Mouse (Mus musculus) embryo, embryonic 10 days (tissue): Measurements from ENCODE around the gene Htr6.
A peak's percentile ranks its signal among the peaks of the same experiment; 100 is the strongest.

Experiments used
- DNase-seq: peaks from one replicate; pipeline ENCODE4 v3.0.0-alpha.2; 2015; ENCODE audit warnings: low spot score

Gene Htr6

GRCm38 (mm10) chr4:139075041-139075711, at the start of gene Htr6:
TSS of gene Htr6 (minus strand) at chr4:139075570.
- no peak for DNase-seq

GRCm38 (mm10) chr4:139124940-139125339, 49.6 kb upstream of the Htr6 start:
- no peak for DNase-seq

DNA sequence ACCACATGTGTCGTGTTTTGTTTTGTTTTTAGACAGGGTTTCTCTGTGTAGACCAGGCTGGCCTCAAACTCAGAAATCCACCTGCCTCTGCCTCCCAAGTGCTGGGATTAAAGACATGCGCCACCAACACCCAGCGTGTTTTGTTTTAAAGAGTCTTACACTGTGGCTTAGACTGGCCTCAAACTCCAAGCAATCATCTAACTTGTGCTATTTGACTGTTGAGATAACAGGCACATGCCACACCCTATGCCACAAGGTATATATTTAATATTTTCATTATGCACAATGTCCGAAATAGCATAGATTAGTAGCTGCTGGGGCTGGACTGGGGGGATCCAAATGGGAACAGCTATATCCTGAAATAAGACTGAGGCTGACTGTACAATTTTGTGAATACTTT, 47.2 kb upstream of the Htr6 start:
- no peak for DNase-seq

- DNase-seq, result no peak
These were observed 45.6 kb upstream of the Htr6 start for GRCm38 (mm10) chr4:139120998-139121397.

GRCm38 (mm10) chr4:139120281-139120814, 45.0 kb upstream of the Htr6 start:
- no peak for DNase-seq

DNA sequence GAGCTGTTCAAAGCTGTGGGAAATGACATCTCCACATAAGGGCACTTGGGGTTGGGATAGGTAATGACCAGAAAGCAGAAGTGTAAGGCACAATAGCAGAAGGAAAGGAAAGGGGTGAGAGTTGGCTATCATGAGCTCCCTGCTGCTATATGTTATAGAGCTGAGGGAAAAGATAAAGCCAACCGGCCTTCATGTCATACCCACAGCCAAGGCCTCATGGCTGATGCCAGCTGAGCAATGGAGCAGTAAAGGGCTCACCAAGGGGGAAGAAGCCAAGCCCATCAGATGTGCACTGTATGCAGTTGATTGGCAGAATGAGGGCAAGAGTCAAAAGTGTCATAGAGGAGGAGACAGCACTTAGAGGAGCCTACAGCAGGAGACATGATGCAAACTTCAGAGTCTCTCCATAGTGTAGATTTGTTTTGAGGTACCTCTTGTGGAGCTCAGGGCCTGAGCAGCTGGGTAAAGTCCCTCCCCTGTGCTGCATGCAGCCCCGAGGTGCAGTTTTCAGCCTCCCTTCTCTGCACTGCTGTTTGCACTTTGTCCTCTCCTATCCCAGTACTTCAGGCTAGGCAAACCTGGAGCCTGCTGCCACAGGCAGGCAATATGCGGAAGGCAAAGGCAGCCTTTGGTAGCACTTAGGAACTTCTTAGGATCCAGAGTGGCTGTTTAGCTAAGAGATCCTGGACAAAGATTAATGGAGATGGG, 41.1 kb upstream of the Htr6 start:
- DNase-seq, result no peak

GRCm38 (mm10) chr4:139115721-139116120, 40.4 kb upstream of the Htr6 start:
- DNase-seq, result peak; percentile 11

- no peak for DNase-seq
These were observed 37.1 kb upstream of the Htr6 start for GRCm38 (mm10) chr4:139112482-139112881.

GRCm38 (mm10) chr4:139111421-139111820, 36.1 kb upstream of the Htr6 start:
- DNase-seq, result no peak

GRCm38 (mm10) chr4:139110858-139111257, 35.5 kb upstream of the Htr6 start:
- no peak for DNase-seq

DNA sequence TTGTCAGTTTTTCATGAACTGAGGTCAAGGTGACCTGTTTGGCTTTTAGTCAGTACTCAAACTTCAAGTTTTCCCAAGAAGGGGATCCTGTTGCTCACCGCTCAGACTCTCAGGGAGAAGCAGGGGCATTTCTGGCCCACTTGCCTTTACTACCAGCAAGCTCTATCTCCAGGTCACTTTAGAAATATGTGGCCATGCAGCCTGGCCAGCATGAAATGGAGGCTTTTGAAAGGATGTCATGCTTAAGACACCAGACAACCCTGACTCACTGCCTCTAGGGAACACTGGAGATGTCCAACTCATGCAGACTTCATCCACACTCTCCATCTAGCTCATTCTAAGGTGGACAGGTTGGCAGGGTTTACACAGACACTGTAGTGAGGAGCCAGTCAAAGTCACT, 30.1 kb upstream of the Htr6 start:
- DNase-seq, result no peak

DNA sequence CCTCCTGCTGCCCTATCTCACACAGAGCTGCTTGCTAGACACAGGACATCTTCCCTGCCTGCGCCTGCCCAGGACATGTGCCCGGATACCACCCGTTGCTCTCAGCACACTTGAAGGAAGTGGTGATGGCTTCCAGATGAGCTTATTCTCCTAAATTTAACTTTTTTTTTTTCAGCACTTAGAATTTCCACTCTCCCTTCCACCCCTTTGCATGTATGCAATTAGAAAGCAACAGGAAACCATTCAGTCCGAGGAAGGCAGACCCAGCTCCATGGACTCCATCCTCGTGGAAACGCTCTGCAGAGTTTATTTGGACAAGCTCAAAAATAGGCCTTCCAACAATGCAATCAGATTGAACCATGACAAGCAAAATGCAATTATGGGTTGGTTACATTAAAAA, 26.2 kb upstream of the Htr6 start:
- no peak for DNase-seq

- DNase-seq, result no peak
These were observed 25.0 kb upstream of the Htr6 start for GRCm38 (mm10) chr4:139100326-139100725.

DNA sequence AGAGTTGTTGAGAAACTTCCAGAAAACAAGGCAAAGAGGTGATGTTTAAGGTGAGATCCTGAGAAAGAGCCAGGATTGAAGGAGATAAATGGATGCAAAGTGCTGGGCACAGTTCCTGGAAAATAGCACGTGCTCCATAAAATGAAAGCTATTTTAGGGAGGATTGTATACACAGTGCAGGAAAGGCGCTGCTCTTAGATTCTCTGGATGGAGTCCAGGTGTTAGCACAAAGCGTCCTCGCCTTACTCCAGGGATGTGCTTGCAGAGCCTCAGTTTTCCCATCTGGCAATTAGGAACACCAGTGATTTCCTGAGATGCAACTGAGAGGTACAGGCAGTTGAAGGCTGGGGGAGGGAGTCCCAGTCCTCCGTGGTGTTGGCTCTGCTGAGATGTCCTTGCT, 20.8 kb upstream of the Htr6 start:
- DNase-seq, result no peak

DNA sequence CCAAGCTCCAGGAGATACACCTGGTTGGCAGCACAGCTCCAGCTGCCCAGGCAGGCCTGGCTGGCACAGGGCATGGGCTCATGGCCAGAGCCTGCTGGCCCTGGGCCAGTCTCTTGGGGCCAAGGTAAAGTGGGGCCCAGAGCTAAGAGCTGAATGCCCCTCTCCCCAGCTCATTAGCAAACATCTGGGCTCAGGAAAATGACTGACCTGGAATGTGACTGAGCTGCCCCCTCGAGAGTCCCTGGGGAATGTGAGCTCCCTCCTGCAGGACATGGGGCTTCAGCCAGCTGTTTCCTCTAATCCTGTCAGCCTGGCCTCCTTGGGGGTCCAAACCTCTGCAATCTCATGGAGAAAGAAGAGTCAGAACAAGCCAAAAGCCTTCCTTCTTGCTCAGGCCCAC, 20.0 kb upstream of the Htr6 start:
- no peak for DNase-seq

GRCm38 (mm10) chr4:139093196-139093530, 17.8 kb upstream of the Htr6 start:
- DNase-seq, result no peak

GRCm38 (mm10) chr4:139092356-139093195, 17.2 kb upstream of the Htr6 start, which contains the start of gene Nbl1:
TSS of gene Nbl1 (minus strand) at chr4:139092993.
- peak; percentile 35 for DNase-seq

DNA sequence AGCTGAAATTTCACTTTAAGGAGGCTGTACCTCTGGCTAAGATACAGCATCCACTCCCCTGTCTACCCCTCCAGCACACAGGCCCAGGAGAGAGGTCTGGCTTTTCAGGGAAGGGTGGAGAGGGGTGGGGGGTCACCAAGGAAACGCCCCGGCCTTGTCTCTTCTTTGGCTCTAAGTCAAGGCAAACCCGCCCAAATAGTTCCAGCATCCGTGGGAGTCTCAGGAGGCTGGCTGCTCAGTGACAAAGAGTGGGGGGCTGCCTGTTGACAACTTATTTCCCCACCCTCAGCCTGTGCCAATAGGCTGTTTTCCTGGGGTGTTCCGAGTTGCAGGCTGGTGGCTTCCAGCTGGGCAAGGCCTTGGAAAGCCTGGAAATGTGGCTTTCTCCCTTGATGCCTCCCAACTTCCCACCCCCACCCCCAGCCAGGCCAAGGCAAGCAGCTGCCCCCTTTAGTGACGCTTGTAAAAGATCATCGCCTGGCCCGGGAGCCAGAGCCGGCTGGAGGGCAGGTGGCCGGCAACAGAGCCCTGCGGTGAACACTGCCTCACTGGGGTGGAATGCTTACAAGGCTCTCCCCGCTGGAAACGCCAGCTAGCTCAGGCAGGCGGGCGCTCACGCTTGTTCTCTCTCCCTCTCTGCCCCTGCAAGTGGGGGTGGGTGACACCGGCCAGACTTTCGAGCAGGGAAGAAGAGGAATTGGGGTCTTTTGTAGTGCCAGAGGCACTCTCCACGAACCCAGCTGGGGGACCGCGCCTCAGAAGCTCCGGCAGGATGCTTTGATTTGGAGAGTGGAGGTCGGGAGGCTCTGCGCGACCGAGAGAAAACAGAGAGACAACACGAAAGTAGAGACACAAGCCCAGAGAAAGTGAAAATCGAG, 16.3 kb upstream of the Htr6 start:
- peak; percentile 56 for DNase-seq

GRCm38 (mm10) chr4:139091066-139091465, 15.7 kb upstream of the Htr6 start:
- peak; percentile 25 for DNase-seq

DNA sequence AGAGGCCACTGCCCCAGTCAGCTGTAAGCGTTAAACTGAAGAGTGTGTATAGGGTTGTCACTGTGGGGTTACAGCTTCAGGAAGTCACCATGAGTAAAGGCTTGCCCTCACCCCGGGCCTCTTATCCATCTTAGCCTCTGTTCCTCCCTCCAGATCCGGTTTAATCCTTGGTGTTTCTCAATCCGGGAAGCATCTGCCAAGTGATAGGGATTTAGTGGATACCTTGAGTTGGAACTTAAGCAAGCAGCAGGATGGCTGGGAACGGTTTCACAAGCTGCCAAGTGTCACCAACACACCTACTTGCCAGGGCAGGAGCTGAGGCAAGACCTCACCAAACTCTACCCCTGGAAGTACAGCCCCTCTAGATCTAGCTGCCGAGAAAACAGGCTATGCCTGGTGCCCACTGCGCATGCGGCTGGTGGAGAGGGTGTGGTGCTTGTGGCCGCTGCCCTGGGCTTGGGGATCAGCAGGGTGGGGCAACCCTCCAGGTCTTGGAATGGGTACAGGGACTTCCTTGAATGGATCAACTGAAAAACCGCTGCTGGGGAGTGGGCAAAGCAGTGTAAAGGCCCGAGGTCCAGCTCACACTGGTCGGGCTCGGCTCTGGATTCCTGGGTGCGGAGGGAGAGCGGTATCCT, 15.1 kb upstream of the Htr6 start:
- no peak for DNase-seq

DNA sequence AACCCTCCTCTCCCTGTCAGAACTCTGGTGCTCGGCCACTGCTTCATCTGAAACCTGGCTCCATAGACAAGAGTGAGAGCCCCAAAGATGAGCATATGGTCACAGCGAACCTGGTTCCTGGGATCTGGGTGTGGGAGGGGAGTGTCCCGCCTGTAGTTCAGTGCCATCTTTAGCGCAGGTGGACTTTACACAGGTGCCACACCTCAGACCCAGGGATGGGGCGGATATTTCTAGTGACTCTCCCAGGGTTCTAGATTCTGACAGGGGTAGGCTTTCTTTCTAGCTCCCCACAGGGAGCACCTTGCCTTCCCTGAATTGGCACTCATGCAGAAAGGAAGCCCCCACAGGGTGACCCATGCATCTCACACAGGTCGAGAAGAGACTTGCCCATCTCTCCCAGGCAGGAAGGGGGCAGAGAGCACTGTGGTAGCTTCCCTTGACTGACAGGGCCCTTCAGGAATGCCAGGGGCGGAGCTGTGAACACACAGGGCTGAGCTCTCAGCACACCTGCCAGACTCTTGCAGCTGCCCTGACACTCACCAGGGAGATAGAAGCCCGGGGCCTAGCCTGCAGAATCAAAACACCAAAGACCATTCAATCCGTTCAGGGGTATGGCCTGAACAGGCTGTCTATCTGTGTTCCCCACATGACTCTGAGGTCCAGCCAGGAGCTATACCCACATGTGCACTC, 13.8 kb upstream of the Htr6 start:
- DNase-seq, result no peak
